Mouse (Mus musculus): ENCODE measurements at regions not wholly inside any gene's neighbourhood (a gene's known extent, or its start where the extent isn't known, plus 50 kb on each side); places are given as distances from the start of the nearest gene placed in this dataset.

DNA sequence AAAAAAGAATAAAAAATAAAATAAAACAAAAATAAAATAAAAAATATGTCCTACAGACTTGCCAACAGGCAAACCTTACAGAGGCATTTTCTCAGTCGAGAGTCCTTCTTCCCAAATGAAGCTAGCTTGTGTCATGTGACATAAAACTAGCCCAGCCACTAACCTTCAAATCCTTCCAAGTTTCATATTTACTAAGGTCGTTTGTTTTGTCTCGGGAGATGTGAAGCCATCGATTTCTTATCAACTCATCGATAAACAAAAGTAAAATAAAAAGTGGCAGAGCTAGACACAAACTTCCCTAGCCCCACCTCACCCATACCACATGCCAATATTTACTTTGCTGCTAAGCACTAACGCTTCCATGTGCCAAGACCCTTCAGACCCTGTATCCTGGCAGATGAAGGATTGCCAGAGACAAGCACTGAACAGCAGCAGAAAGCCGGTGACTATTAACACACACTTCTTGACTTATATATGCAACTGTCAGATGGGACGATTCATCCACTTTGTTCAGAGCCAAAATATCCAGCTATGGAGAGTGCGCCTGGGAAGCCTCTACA is 79.9 kb upstream of the Klf9 start:
- no peak overlapping the region for H3K4me3 ChIP-seq (ENCODE audit: low read depth, low read length)
- peaks cover 12% of the 10 kb centered on the region for H3K4me1 ChIP-seq (ENCODE audit: control insufficient read depth, insufficient read depth, low read length)
- H3K36me3 ChIP-seq (ENCODE audit: control insufficient read depth, insufficient read depth, low read length) = no peaks in the 10 kb centered on the region
- 87% methylated on average over 9 of the region's 9 CpGs for WGBS
- no peak overlapping the region for H3K27ac ChIP-seq (ENCODE audit: low read length)
- no peaks in the 10 kb centered on the region for H3K27me3 ChIP-seq (ENCODE audit: control insufficient read depth, insufficient read depth, low read depth, low read length)
- no peak for ATAC-seq
- no peaks in the 10 kb centered on the region for H3K9me3 ChIP-seq (replicated peaks; ENCODE audit: control insufficient read depth, low read length, poor library complexity, severe bottlenecking)
- no peak overlapping the region for H3K4me2 ChIP-seq (ENCODE audit: low read length)
- no peak overlapping the region for H3K9ac ChIP-seq (ENCODE audit: low read depth, low read length)

- H3K27ac ChIP-seq (ENCODE audit: low read length) = no peak overlapping the region
- 88% methylated on average over 2 of the region's 2 CpGs for WGBS
- peaks cover 9% of the 10 kb centered on the region for H3K4me1 ChIP-seq (ENCODE audit: control insufficient read depth, insufficient read depth, low read length)
- H3K4me3 ChIP-seq (ENCODE audit: low read depth, low read length) = no peak overlapping the region
- H3K9me3 ChIP-seq (replicated peaks; ENCODE audit: control insufficient read depth, low read length, poor library complexity, severe bottlenecking) = no peaks in the 10 kb centered on the region
- H3K36me3 ChIP-seq (ENCODE audit: control insufficient read depth, insufficient read depth, low read length) = no peaks in the 10 kb centered on the region
- H3K27me3 ChIP-seq (ENCODE audit: control insufficient read depth, insufficient read depth, low read depth, low read length) = no peaks in the 10 kb centered on the region
- no peak for ATAC-seq
- H3K9ac ChIP-seq (ENCODE audit: low read depth, low read length) = no peak overlapping the region
- H3K4me2 ChIP-seq (ENCODE audit: low read length) = no peak overlapping the region
These were observed 79.1 kb upstream of the Klf9 start for GRCm38 (mm10) chr19:23061906-23062305.

DNA sequence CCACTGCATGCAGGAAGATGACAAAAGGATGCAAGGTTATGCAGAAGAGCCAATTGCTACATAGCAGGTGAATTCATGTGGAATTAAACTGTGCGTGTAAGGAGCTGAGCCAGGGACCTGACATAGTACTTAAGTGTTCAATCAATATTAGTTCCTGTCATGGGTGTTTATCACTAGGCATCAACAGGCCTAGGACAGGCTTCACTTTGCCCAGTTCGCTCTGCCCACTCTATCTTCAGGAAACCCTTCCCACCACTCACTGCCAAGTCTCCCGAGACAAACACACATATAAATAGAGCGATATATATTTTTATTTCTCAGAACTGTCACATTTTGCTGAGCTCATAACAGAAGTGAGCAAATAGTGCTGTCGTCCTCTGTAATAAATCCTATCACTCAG is 78.2 kb upstream of the Klf9 start:
- 84% methylated on average over 5 of the region's 5 CpGs for WGBS
- H3K27me3 ChIP-seq (ENCODE audit: control insufficient read depth, insufficient read depth, low read depth, low read length) = no peaks in the 10 kb centered on the region
- H3K36me3 ChIP-seq (ENCODE audit: control insufficient read depth, insufficient read depth, low read length) = no peaks in the 10 kb centered on the region
- H3K4me2 ChIP-seq (ENCODE audit: low read length) = no peak overlapping the region
- peaks cover 2% of the 10 kb centered on the region; the same call in 1 of the 2 replicates for H3K4me1 ChIP-seq (ENCODE audit: control insufficient read depth, insufficient read depth, low read length)
- H3K4me3 ChIP-seq (ENCODE audit: low read depth, low read length) = no peak overlapping the region
- H3K27ac ChIP-seq (ENCODE audit: low read length) = no peak overlapping the region
- H3K9ac ChIP-seq (ENCODE audit: low read depth, low read length) = no peak overlapping the region
- ATAC-seq = no peak
- H3K9me3 ChIP-seq (replicated peaks; ENCODE audit: control insufficient read depth, low read length, poor library complexity, severe bottlenecking) = no peaks in the 10 kb centered on the region

GRCm38 (mm10) chr19:23065548-23065947 is 75.5 kb upstream of the Klf9 start:
- Histone ChIP-seq H3K36me3 (ENCODE audit: control insufficient read depth, insufficient read depth, low read length) (no peaks in the 10 kb centered on the region), H3K27ac (ENCODE audit: low read length) (no peak overlapping the region), H3K4me2 (ENCODE audit: low read length) (no peak overlapping the region), H3K27me3 (ENCODE audit: control insufficient read depth, insufficient read depth, low read depth, low read length) (no peaks in the 10 kb centered on the region), H3K9ac (ENCODE audit: low read depth, low read length) (no peak overlapping the region), H3K4me3 (ENCODE audit: low read depth, low read length) (no peak overlapping the region), H3K4me1 (ENCODE audit: control insufficient read depth, insufficient read depth, low read length) (no peaks in the 10 kb centered on the region), H3K9me3 (replicated peaks; ENCODE audit: control insufficient read depth, low read length, poor library complexity, severe bottlenecking) (no peaks in the 10 kb centered on the region)
- 82% methylated on average over 5 of the region's 5 CpGs for WGBS
- no peak for ATAC-seq

GRCm38 (mm10) chr19:23066726-23067125 is 74.3 kb upstream of the Klf9 start:
- WGBS = 97% methylated on average over 2 of the region's 2 CpGs
- no peak overlapping the region for H3K27ac ChIP-seq (ENCODE audit: low read length)
- no peaks in the 10 kb centered on the region for H3K4me1 ChIP-seq (ENCODE audit: control insufficient read depth, insufficient read depth, low read length)
- H3K36me3 ChIP-seq (ENCODE audit: control insufficient read depth, insufficient read depth, low read length) = no peaks in the 10 kb centered on the region
- ATAC-seq = no peak
- no peaks in the 10 kb centered on the region for H3K9me3 ChIP-seq (replicated peaks; ENCODE audit: control insufficient read depth, low read length, poor library complexity, severe bottlenecking)
- H3K27me3 ChIP-seq (ENCODE audit: control insufficient read depth, insufficient read depth, low read depth, low read length) = no peaks in the 10 kb centered on the region
- H3K4me3 ChIP-seq (ENCODE audit: low read depth, low read length) = no peak overlapping the region
- no peak overlapping the region for H3K9ac ChIP-seq (ENCODE audit: low read depth, low read length)
- no peak overlapping the region for H3K4me2 ChIP-seq (ENCODE audit: low read length)

DNA sequence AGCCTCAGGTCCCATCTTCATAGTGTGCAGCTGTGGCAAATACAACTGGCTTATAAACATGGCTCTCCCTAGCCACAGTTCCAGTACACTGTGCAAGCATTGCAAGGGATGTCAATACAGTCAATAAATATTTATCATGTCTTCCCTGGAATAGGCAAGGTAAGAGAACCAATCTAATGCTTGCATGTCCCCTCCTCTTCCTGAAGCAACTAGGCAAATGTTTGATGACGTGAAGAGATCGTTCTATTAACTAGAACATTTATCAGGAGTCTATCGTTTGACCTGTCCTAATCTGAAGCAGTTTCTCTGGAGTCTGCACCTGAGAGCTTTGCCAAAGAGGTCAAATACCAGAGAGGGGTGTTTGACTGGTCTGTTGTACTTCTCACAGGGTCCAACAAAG is 72.4 kb upstream of the Klf9 start:
- Histone ChIP-seq H3K9me3 (replicated peaks; ENCODE audit: control insufficient read depth, low read length, poor library complexity, severe bottlenecking) (no peaks in the 10 kb centered on the region), H3K27ac (ENCODE audit: low read length) (no peak overlapping the region), H3K4me1 (ENCODE audit: control insufficient read depth, insufficient read depth, low read length) (no peaks in the 10 kb centered on the region), H3K36me3 (ENCODE audit: control insufficient read depth, insufficient read depth, low read length) (no peaks in the 10 kb centered on the region), H3K4me3 (ENCODE audit: low read depth, low read length) (no peak overlapping the region), H3K27me3 (ENCODE audit: control insufficient read depth, insufficient read depth, low read depth, low read length) (no peaks in the 10 kb centered on the region), H3K9ac (ENCODE audit: low read depth, low read length) (no peak overlapping the region), H3K4me2 (ENCODE audit: low read length) (no peak overlapping the region)
- 95% methylated on average over 3 of the region's 3 CpGs for WGBS
- ATAC-seq = no peak

DNA sequence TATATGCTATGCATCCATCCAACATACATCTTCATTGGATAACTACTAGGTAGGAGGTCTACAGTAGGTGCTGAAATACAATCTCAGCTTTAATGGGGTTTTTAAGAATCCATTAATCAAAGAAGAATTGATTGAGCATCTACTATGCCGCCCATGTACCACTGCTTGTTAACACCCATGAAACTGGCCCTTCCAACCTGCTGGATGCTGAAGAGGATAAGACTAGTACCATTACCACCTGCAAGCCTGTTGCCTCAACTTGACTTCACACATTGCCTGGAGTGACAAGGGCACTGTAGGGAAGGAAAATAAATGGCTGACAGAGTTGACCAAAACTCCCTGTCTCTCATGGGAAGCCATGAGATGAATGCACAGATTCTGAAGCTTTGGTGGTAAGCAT is 71.4 kb upstream of the Klf9 start:
- no peaks in the 10 kb centered on the region for H3K36me3 ChIP-seq (ENCODE audit: control insufficient read depth, insufficient read depth, low read length)
- no peak overlapping the region for H3K4me2 ChIP-seq (ENCODE audit: low read length)
- ATAC-seq = no peak
- H3K9me3 ChIP-seq (replicated peaks; ENCODE audit: control insufficient read depth, low read length, poor library complexity, severe bottlenecking) = no peaks in the 10 kb centered on the region
- no peaks in the 10 kb centered on the region for H3K4me1 ChIP-seq (ENCODE audit: control insufficient read depth, insufficient read depth, low read length)
- H3K4me3 ChIP-seq (ENCODE audit: low read depth, low read length) = no peak overlapping the region
- no peak overlapping the region for H3K9ac ChIP-seq (ENCODE audit: low read depth, low read length)
- WGBS = 88% methylated on average over 1 of the region's 1 CpGs
- no peak overlapping the region for H3K27ac ChIP-seq (ENCODE audit: low read length)
- no peaks in the 10 kb centered on the region for H3K27me3 ChIP-seq (ENCODE audit: control insufficient read depth, insufficient read depth, low read depth, low read length)

DNA sequence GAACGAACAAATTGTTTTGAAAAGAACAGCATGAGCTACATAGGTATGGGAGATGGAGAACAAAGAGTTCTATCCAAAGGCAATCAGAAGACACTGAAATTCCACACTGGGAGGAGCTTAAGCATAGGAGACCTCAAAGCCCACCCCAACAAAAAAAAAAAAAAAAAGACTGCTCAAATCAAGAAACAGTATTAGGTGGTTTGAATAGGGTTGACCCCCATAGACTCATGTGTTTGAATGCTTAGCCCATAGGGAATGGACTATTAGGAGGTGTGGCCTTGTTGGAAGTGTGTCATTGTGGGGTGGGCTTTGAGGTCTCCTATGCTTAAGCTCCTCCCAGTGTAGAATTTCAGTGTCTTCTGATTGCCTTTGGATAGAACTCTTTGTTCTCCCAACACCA is 70.0 kb upstream of the Klf9 start:
- no peak overlapping the region for H3K9ac ChIP-seq (ENCODE audit: low read depth, low read length)
- H3K4me3 ChIP-seq (ENCODE audit: low read depth, low read length) = no peak overlapping the region
- WGBS = 67% methylated on average over 1 of the region's 1 CpGs
- H3K27me3 ChIP-seq (ENCODE audit: control insufficient read depth, insufficient read depth, low read depth, low read length) = no peaks in the 10 kb centered on the region
- no peaks in the 10 kb centered on the region for H3K9me3 ChIP-seq (replicated peaks; ENCODE audit: control insufficient read depth, low read length, poor library complexity, severe bottlenecking)
- ATAC-seq = no peak
- no peaks in the 10 kb centered on the region for H3K4me1 ChIP-seq (ENCODE audit: control insufficient read depth, insufficient read depth, low read length)
- no peaks in the 10 kb centered on the region for H3K36me3 ChIP-seq (ENCODE audit: control insufficient read depth, insufficient read depth, low read length)
- H3K27ac ChIP-seq (ENCODE audit: low read length) = no peak overlapping the region
- H3K4me2 ChIP-seq (ENCODE audit: low read length) = no peak overlapping the region

- Histone ChIP-seq H3K4me1 (ENCODE audit: control insufficient read depth, insufficient read depth, low read length) (no peaks in the 10 kb centered on the region), H3K4me2 (ENCODE audit: low read length) (no peak overlapping the region), H3K36me3 (ENCODE audit: control insufficient read depth, insufficient read depth, low read length) (no peaks in the 10 kb centered on the region), H3K9me3 (replicated peaks; ENCODE audit: control insufficient read depth, low read length, poor library complexity, severe bottlenecking) (no peaks in the 10 kb centered on the region), H3K27ac (ENCODE audit: low read length) (no peak overlapping the region), H3K9ac (ENCODE audit: low read depth, low read length) (no peak overlapping the region), H3K27me3 (ENCODE audit: control insufficient read depth, insufficient read depth, low read depth, low read length) (no peaks in the 10 kb centered on the region), H3K4me3 (ENCODE audit: low read depth, low read length) (no peak overlapping the region)
- no peak for ATAC-seq
- WGBS = 82% methylated on average over 14 of the region's 14 CpGs
These were observed 66.1 kb upstream of the Klf9 start for GRCm38 (mm10) chr19:23074602-23075570.

All from midbrain, embryonic 16.5 days (tissue).